Mouse (Mus musculus): Measurements from ENCODE around the gene Tex30. TPM values are rescaled to one million over a fixed set of nuclear protein-coding genes. Genes with fewer than 3 reads are reported as not detected.
"Not testable (repeated sequence)": the region's sequence is repeated elsewhere in the genome, so short reads cannot be mapped to it uniquely, and the experiment has no call there.

The Tex30 gene
- polyA plus RNA-seq, 1 experiment = 5.0 TPM

DNA sequence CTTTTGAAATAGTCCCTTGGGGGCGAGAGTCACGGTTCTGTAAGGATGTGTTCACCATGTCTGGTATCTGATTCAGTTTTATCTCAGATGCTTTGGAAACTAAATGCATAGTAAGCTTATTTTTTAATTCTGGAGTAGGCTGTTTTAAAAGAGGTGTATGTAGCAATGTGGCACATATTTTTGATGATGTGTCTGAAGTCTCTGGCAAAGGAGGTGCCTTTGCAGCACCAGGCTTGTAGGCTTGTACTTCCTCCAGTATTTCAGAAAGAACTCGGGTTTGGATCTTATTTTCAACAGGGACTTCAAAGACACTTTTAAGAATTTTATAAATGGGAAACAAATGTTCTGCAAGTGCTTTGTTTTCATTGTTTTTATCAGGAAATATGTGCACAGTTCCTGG, 44.4 kb downstream of the Tex30 start:
- H3K4me3 ChIP-seq (replicated peaks; ENCODE audit: extremely low read depth, low read depth, low read length) = no peak overlapping the region
- 63% methylated on average over 3 of the region's 3 CpGs for WGBS
- TF ChIP-seq POLR2A (IDR thresholded peaks at IDR 0.05; ENCODE audit: borderline replicate concordance, extremely low read depth, low read depth, low read length) (no peak), CTCF (IDR thresholded peaks at IDR 0.05; ENCODE audit: insufficient read depth, low read length) (no peak)
- H3K4me1 ChIP-seq (ENCODE audit: control insufficient read depth, insufficient read depth, low read length) = no peaks in the 10 kb centered on the region
- DNase-seq = no peak

DNA sequence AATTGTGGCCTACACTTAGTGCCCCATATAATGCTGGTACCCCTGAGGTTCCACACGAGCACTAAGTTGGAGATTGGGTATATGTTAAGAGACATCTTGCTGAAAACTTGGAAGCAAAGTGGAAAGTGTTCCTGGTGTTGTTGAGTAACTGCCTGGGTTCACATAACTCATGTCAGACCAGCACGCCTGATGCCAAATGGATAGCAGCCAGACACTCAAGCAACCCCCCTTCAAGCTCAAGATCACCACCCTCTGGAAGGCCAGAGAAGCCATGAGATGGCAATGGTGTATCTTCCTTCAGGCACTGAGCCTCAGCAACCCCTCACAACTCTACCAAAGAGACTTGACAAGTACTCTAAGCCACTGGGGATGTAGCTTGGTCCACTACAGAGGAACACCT, 55.7 kb downstream of the Tex30 start:
- DNase-seq = no peak
- whole genome bisulfite sequencing = 40% methylated on average over 2 of the region's 2 CpGs
- H3K4me1 ChIP-seq (ENCODE audit: control insufficient read depth, insufficient read depth, low read length) = no peaks in the 10 kb centered on the region
- TF ChIP-seq POLR2A (IDR thresholded peaks at IDR 0.05; ENCODE audit: borderline replicate concordance, extremely low read depth, low read depth, low read length) (no peak), CTCF (IDR thresholded peaks at IDR 0.05; ENCODE audit: insufficient read depth, low read length) (no peak)
- no peak overlapping the region for H3K4me3 ChIP-seq (replicated peaks; ENCODE audit: extremely low read depth, low read depth, low read length)

DNA sequence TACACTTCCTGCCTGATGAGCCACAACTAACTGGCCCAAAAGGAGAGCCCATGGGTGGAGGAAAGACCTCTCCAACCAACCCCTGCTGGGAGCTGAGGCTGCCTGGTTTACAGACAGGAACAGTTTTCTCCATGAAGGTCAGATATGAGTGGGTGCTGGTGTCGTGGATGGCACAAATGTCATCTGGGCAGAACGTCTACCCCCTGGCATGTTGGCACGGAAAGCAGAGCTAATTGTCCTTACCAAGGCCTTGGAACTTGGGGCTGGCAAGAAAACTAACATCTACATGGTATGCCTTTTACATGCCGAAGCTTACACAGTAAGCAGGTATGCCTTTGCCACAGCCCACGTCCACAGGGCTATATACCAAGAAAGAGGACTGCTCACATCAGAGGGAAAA, 56.6 kb downstream of the Tex30 start:
- not testable (repeated sequence) for H3K4me1 ChIP-seq (ENCODE audit: control insufficient read depth, insufficient read depth, low read length); H3K4me3 ChIP-seq (replicated peaks; ENCODE audit: extremely low read depth, low read depth, low read length); DNase-seq
- WGBS = 83% methylated on average over 5 of the region's 5 CpGs

DNA sequence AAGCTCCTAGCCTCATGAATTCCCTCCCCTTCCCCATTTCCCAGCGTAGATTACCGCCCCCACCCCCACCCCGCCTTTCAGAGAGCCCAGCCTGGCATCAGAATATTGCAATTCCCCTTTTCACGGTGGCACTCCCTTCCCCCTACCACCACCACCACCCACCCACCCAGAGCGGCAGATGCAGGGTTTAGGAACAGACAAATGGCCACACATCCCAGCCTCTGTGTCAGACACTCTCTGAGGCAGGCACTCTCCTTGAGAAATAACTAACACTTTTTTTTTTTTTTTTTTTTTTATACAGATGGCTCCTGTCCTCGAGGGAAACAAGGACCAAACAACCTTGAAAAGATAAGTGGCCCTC, 59.7 kb downstream of the Tex30 start:
- Histone ChIP-seq H3K4me3 (replicated peaks; ENCODE audit: extremely low read depth, low read depth, low read length) (peak overlapping the region; percentile 35), H3K4me1 (ENCODE audit: control insufficient read depth, insufficient read depth, low read length) (no peaks in the 10 kb centered on the region)
- WGBS = 3% methylated on average over 6 of the region's 6 CpGs
- TF ChIP-seq POLR2A (IDR thresholded peaks at IDR 0.05; ENCODE audit: borderline replicate concordance, extremely low read depth, low read depth, low read length) (no peak), CTCF (IDR thresholded peaks at IDR 0.05; ENCODE audit: insufficient read depth, low read length) (no peak)
- DNase-seq = no peak

DNA sequence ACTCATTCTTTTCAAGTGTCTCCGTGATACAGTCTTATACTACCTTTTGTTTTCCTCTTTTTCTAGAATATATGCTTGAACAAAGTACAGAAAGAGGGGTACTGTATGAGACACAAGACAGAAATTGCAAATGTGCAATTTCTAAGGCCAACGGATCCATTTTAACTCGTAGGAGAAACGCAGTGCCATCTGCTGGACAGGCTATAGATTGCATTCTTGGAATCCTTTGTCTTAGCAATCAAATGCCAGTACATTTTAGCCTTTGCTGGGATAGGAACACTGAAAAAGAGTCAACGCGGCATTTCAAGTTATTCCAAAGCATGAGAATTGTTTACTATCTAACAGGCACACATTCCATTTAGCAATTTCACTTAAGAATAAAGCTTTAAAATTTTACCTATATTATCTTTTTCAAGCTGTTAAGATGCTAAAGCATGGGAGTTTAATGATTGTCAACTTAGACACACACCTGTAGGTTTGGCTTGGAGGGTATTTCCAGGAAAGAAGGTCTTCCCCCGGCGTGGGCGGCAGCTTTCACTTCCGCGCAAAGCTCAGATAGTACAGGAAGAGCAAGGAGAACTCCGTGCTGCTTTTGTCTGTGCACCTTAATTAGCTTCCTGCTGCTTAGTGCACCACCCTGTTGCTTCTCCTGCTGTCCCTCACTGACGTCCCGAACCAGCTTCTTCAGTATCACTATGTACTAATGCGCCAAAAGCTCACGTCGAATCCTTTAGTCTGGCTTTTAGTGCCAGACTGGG, 60.3 kb downstream of the Tex30 start:
- H3K4me3 ChIP-seq (replicated peaks; ENCODE audit: extremely low read depth, low read depth, low read length) = peak overlapping the region; percentile 35
- under 1% methylated on average over 17 of the region's 17 CpGs for WGBS
- no peaks in the 10 kb centered on the region for H3K4me1 ChIP-seq (ENCODE audit: control insufficient read depth, insufficient read depth, low read length)
- TF ChIP-seq POLR2A (IDR thresholded peaks at IDR 0.05; ENCODE audit: borderline replicate concordance, extremely low read depth, low read depth, low read length) = no peak
- TF ChIP-seq CTCF (IDR thresholded peaks at IDR 0.05; ENCODE audit: insufficient read depth, low read length) = peak; percentile 56
- peak; percentile 38 for DNase-seq

Other genes with a start within 250 kb of the Tex30 start
- 4.7 and 8.4 TPM in 2 replicates for gene Tpp2, start 168.8 kb downstream of the Tex30 start, polyA plus RNA-seq (2012; rRNA removed)
- not detected in 2 replicates for gene Mettl21c, start 82.4 kb downstream of the Tex30 start, polyA plus RNA-seq (2012; rRNA removed)
- gene Gm8251, start 40.5 kb downstream of the Tex30 start, polyA plus RNA-seq (2012; rRNA removed) = not detected in 2 replicates
- 14.9 and 16.6 TPM in 2 replicates for gene Kdelc1, start 16.4 kb upstream of the Tex30 start, polyA plus RNA-seq (2012; rRNA removed)
- gene Bivm, start 16.5 kb upstream of the Tex30 start, polyA plus RNA-seq (2012; rRNA removed) = 4.6 and 6.2 TPM in 2 replicates
- gene Ercc5, start 45.3 kb upstream of the Tex30 start, polyA plus RNA-seq (2012; rRNA removed) = 4.7 and 5.5 TPM in 2 replicates
- gene Mettl21e, start 116.5 kb upstream of the Tex30 start, polyA plus RNA-seq (2012; rRNA removed) = 0.34 TPM in 2 replicates